Mouse (Mus musculus): ENCODE measurements around the gene Dnmbp. TPM values are rescaled to one million over a fixed set of nuclear protein-coding genes. Genes with fewer than 3 reads are reported as not detected.
A peak's percentile ranks its signal among the peaks of the same experiment; 100 is the strongest.

Gene Dnmbp
- polyA plus RNA-seq, 1 experiment from 2014 or later, result 7.2 TPM

GRCm38 (mm10) chr19:43972129-43972528 lies 32.1 kb upstream of the Dnmbp start:
- Histone ChIP-seq H3K9me3 (replicated peaks; ENCODE audit: control insufficient read depth, low read length) (no peaks in the 10 kb centered on the region), H3K27me3 (replicated peaks; ENCODE audit: control insufficient read depth, insufficient read depth, low read length) (no peaks in the 10 kb centered on the region), H3K27ac (ENCODE audit: low read depth, low read length) (no peak overlapping the region), H3K36me3 (ENCODE audit: control insufficient read depth, insufficient read depth, low read length) (no peaks in the 10 kb centered on the region), H3K4me3 (ENCODE audit: low read depth, low read length) (no peak overlapping the region), H3K4me1 (ENCODE audit: control insufficient read depth, insufficient read depth, low read length) (no peaks in the 10 kb centered on the region), H3K4me2 (ENCODE audit: low read length) (no peak overlapping the region), H3K9ac (ENCODE audit: low read length) (no peak overlapping the region)
- WGBS, result 93% methylated on average over 8 of the region's 8 CpGs
- DNase-seq (ENCODE audit: low spot score), result no peak
- no peak for ATAC-seq

- Histone ChIP-seq H3K4me3 (ENCODE audit: low read depth, low read length) (no peak overlapping the region), H3K4me1 (ENCODE audit: control insufficient read depth, insufficient read depth, low read length) (no peaks in the 10 kb centered on the region), H3K36me3 (ENCODE audit: control insufficient read depth, insufficient read depth, low read length) (no peaks in the 10 kb centered on the region), H3K27me3 (replicated peaks; ENCODE audit: control insufficient read depth, insufficient read depth, low read length) (no peaks in the 10 kb centered on the region), H3K27ac (ENCODE audit: low read depth, low read length) (no peak overlapping the region), H3K9ac (ENCODE audit: low read length) (no peak overlapping the region), H3K9me3 (replicated peaks; ENCODE audit: control insufficient read depth, low read length) (no peaks in the 10 kb centered on the region), H3K4me2 (ENCODE audit: low read length) (no peak overlapping the region)
- 39% methylated on average over 10 of the region's 11 CpGs for WGBS
- no peak for DNase-seq (ENCODE audit: low spot score)
- no peak for ATAC-seq
Measured at GRCm38 (mm10) chr19:43968436-43969026, 28.5 kb upstream of the Dnmbp start.

- ATAC-seq, result no peak
- Histone ChIP-seq H3K27ac (ENCODE audit: low read depth, low read length) (no peak overlapping the region), H3K4me2 (ENCODE audit: low read length) (no peak overlapping the region), H3K9ac (ENCODE audit: low read length) (no peak overlapping the region), H3K4me3 (ENCODE audit: low read depth, low read length) (no peak overlapping the region), H3K9me3 (replicated peaks; ENCODE audit: control insufficient read depth, low read length) (no peaks in the 10 kb centered on the region), H3K4me1 (ENCODE audit: control insufficient read depth, insufficient read depth, low read length) (no peaks in the 10 kb centered on the region), H3K36me3 (ENCODE audit: control insufficient read depth, insufficient read depth, low read length) (no peaks in the 10 kb centered on the region), H3K27me3 (replicated peaks; ENCODE audit: control insufficient read depth, insufficient read depth, low read length) (no peaks in the 10 kb centered on the region)
- DNase-seq (ENCODE audit: low spot score), result no peak
- 75% methylated on average over 2 of the region's 2 CpGs for WGBS
Measured at GRCm38 (mm10) chr19:43966481-43966880, 26.5 kb upstream of the Dnmbp start.

- H3K4me3 ChIP-seq (ENCODE audit: low read depth, low read length), result no peak overlapping the region
- no peaks in the 10 kb centered on the region for H3K27me3 ChIP-seq (replicated peaks; ENCODE audit: control insufficient read depth, insufficient read depth, low read length)
- DNase-seq (ENCODE audit: low spot score), result no peak
- H3K27ac ChIP-seq (ENCODE audit: low read depth, low read length), result no peak overlapping the region
- no peaks in the 10 kb centered on the region for H3K9me3 ChIP-seq (replicated peaks; ENCODE audit: control insufficient read depth, low read length)
- no peaks in the 10 kb centered on the region for H3K36me3 ChIP-seq (ENCODE audit: control insufficient read depth, insufficient read depth, low read length)
- no peak for ATAC-seq
- H3K4me1 ChIP-seq (ENCODE audit: control insufficient read depth, insufficient read depth, low read length), result no peaks in the 10 kb centered on the region
- WGBS, result 89% methylated on average over 11 of the region's 11 CpGs
- no peak overlapping the region for H3K4me2 ChIP-seq (ENCODE audit: low read length)
- no peak overlapping the region for H3K9ac ChIP-seq (ENCODE audit: low read length)
Measured at GRCm38 (mm10) chr19:43965496-43966085, 25.6 kb upstream of the Dnmbp start.

- H3K27me3 ChIP-seq (replicated peaks; ENCODE audit: control insufficient read depth, insufficient read depth, low read length), result no peaks in the 10 kb centered on the region
- no peaks in the 10 kb centered on the region for H3K9me3 ChIP-seq (replicated peaks; ENCODE audit: control insufficient read depth, low read length)
- H3K9ac ChIP-seq (ENCODE audit: low read length), result no peak overlapping the region
- H3K4me1 ChIP-seq (ENCODE audit: control insufficient read depth, insufficient read depth, low read length), result no peaks in the 10 kb centered on the region
- 72% methylated on average over 9 of the region's 9 CpGs for WGBS
- no peak overlapping the region for H3K27ac ChIP-seq (ENCODE audit: low read depth, low read length)
- H3K36me3 ChIP-seq (ENCODE audit: control insufficient read depth, insufficient read depth, low read length), result no peaks in the 10 kb centered on the region
- no peak overlapping the region for H3K4me2 ChIP-seq (ENCODE audit: low read length)
- DNase-seq (ENCODE audit: low spot score), result no peak
- ATAC-seq, result no peak
- H3K4me3 ChIP-seq (ENCODE audit: low read depth, low read length), result no peak overlapping the region
Measured at GRCm38 (mm10) chr19:43962795-43963194, 22.8 kb upstream of the Dnmbp start.

GRCm38 (mm10) chr19:43961185-43961584 lies 21.2 kb upstream of the Dnmbp start:
- ATAC-seq (no peak), DNase-seq (ENCODE audit: low spot score) (no peak)
- Histone ChIP-seq H3K9ac (ENCODE audit: low read length) (no peak overlapping the region), H3K4me2 (ENCODE audit: low read length) (no peak overlapping the region), H3K4me1 (ENCODE audit: control insufficient read depth, insufficient read depth, low read length) (no peaks in the 10 kb centered on the region), H3K4me3 (ENCODE audit: low read depth, low read length) (no peak overlapping the region), H3K27ac (ENCODE audit: low read depth, low read length) (no peak overlapping the region), H3K36me3 (ENCODE audit: control insufficient read depth, insufficient read depth, low read length) (no peaks in the 10 kb centered on the region), H3K9me3 (replicated peaks; ENCODE audit: control insufficient read depth, low read length) (no peaks in the 10 kb centered on the region), H3K27me3 (replicated peaks; ENCODE audit: control insufficient read depth, insufficient read depth, low read length) (no peaks in the 10 kb centered on the region)
- WGBS, result 87% methylated on average over 2 of the region's 2 CpGs

- H3K9ac ChIP-seq (ENCODE audit: low read length), result no peak overlapping the region
- H3K27ac ChIP-seq (ENCODE audit: low read depth, low read length), result no peak overlapping the region
- H3K4me1 ChIP-seq (ENCODE audit: control insufficient read depth, insufficient read depth, low read length), result no peaks in the 10 kb centered on the region
- no peak overlapping the region for H3K4me2 ChIP-seq (ENCODE audit: low read length)
- H3K4me3 ChIP-seq (ENCODE audit: low read depth, low read length), result no peak overlapping the region
- no peak for ATAC-seq
- H3K9me3 ChIP-seq (replicated peaks; ENCODE audit: control insufficient read depth, low read length), result no peaks in the 10 kb centered on the region
- no peaks in the 10 kb centered on the region for H3K36me3 ChIP-seq (ENCODE audit: control insufficient read depth, insufficient read depth, low read length)
- 89% methylated on average over 11 of the region's 11 CpGs for WGBS
- no peak for DNase-seq (ENCODE audit: low spot score)
- H3K27me3 ChIP-seq (replicated peaks; ENCODE audit: control insufficient read depth, insufficient read depth, low read length), result no peaks in the 10 kb centered on the region
Measured at GRCm38 (mm10) chr19:43960014-43960413, 20.0 kb upstream of the Dnmbp start.

- no peak overlapping the region for H3K4me2 ChIP-seq (ENCODE audit: low read length)
- ATAC-seq, result no peak
- 26% methylated on average over 2 of the region's 2 CpGs for WGBS
- H3K9ac ChIP-seq (ENCODE audit: low read length), result no peak overlapping the region
- no peaks in the 10 kb centered on the region for H3K9me3 ChIP-seq (replicated peaks; ENCODE audit: control insufficient read depth, low read length)
- no peak overlapping the region for H3K27ac ChIP-seq (ENCODE audit: low read depth, low read length)
- no peak overlapping the region for H3K4me3 ChIP-seq (ENCODE audit: low read depth, low read length)
- H3K4me1 ChIP-seq (ENCODE audit: control insufficient read depth, insufficient read depth, low read length), result no peaks in the 10 kb centered on the region
- no peaks in the 10 kb centered on the region for H3K27me3 ChIP-seq (replicated peaks; ENCODE audit: control insufficient read depth, insufficient read depth, low read length)
- peak; percentile 68 for DNase-seq (ENCODE audit: low spot score)
- H3K36me3 ChIP-seq (ENCODE audit: control insufficient read depth, insufficient read depth, low read length), result no peaks in the 10 kb centered on the region
Measured at GRCm38 (mm10) chr19:43959162-43959561, 19.2 kb upstream of the Dnmbp start.

GRCm38 (mm10) chr19:43957881-43958280 lies 17.9 kb upstream of the Dnmbp start:
- H3K36me3 ChIP-seq (ENCODE audit: control insufficient read depth, insufficient read depth, low read length), result no peaks in the 10 kb centered on the region
- no peaks in the 10 kb centered on the region for H3K9me3 ChIP-seq (replicated peaks; ENCODE audit: control insufficient read depth, low read length)
- no peak overlapping the region for H3K27ac ChIP-seq (ENCODE audit: low read depth, low read length)
- no peak overlapping the region for H3K9ac ChIP-seq (ENCODE audit: low read length)
- no peak for DNase-seq (ENCODE audit: low spot score)
- ATAC-seq, result no peak
- H3K4me3 ChIP-seq (ENCODE audit: low read depth, low read length), result no peak overlapping the region
- 92% methylated on average over 4 of the region's 4 CpGs for WGBS
- H3K4me1 ChIP-seq (ENCODE audit: control insufficient read depth, insufficient read depth, low read length), result no peaks in the 10 kb centered on the region
- H3K27me3 ChIP-seq (replicated peaks; ENCODE audit: control insufficient read depth, insufficient read depth, low read length), result no peaks in the 10 kb centered on the region
- H3K4me2 ChIP-seq (ENCODE audit: low read length), result no peak overlapping the region
